Mouse (Mus musculus) heart, adult 18-20 months (tissue): Measurements from ENCODE around the gene Ano1. TPM values are rescaled to one million over a fixed set of nuclear protein-coding genes. Genes with fewer than 3 reads are reported as not detected.
A peak's percentile ranks its signal among the peaks of the same experiment; 100 is the strongest.

Experiments used
- DNase-seq, 2 experiments: peaks; one replicate each; pipeline ENCODE4 v3.0.0; 2021 to 2022; ENCODE audit warnings: mixed read lengths in 1 of 2
- total RNA-seq, 2 experiments: library from RNA; stranded (reverse); gene quantifications; 2 replicates each; pipeline ENCODE4 v1.2.3; 2021

The Ano1 gene
- total RNA-seq, 2 experiments from 2014 or later, result 10.3 to 13.0 TPM

- peak; percentile 96 to 99 for DNase-seq
Measured at GRCm38 (mm10) chr7:144582284-144582980, 169.3 kb downstream of the Ano1 start, which contains the start of gene Fadd. Fadd (minus strand) TSS chr7:144582463.

- DNase-seq, result peak; percentile 89 to 92
Measured at GRCm38 (mm10) chr7:144581559-144582283, 170.1 kb downstream of the Ano1 start.

DNA sequence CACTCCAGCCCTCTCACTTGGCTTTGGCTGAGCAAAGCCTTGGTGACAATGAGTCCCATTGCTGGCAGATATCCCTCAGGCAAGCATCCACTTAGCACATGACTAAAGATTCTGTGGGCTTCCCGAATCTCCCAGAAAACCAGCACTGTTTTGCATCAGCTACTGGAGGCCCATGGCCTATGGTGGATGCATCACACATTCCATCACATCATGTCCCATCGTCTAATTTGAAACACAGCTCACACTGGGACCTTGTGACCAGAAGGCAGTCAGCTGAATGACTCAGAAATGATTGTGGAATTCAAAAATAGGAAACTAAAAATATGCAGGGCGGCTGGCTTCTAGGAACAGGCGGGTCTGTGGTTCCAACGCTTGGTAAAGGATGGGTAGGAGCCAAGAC, 173.9 kb downstream of the Ano1 start:
- DNase-seq, result peak; percentile 73 to 80

DNA sequence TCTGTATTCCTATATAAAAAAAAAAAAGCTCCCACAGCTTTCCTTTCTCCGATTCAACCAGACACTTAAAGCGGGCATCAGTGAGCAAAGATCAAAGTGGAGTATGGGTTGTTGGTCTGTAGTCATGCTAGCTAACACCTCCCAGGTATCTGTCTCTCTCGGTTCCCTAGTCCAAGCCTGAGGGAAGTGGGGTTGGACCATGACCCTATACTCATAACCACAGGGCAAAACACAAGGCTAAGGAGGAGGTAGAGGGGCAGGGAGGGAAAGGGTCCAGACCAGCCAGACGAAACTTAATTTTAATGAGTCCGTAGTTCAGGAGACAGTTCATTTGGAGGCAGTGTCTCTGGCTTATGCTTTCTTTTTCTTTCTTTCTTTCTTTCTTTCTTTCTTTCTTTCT, 179.5 kb downstream of the Ano1 start:
- DNase-seq, result no peak

- no peak for DNase-seq
Measured at GRCm38 (mm10) chr7:144571598-144571997, 180.2 kb downstream of the Ano1 start.

DNA sequence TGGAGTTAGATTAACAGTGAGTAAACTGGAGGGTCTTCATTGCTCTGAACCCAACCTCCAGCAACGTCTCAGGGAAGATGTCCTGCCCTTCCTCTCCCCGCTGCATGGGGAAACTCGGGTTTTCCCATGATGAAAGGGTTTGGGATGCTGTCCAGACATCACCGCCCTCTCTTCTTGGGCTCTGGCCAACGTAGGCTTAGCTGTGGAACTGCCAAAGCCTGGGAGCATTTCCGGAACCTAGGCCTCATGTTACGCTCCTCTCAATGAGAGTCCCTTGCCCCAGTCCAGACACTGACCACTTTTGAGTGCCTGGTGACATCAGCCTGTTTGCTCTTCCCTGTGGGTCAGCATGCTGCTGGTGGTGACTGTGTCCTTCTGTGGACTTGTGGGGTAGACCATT, 182.3 kb downstream of the Ano1 start:
- peak; percentile 81 to 83 for DNase-seq

DNA sequence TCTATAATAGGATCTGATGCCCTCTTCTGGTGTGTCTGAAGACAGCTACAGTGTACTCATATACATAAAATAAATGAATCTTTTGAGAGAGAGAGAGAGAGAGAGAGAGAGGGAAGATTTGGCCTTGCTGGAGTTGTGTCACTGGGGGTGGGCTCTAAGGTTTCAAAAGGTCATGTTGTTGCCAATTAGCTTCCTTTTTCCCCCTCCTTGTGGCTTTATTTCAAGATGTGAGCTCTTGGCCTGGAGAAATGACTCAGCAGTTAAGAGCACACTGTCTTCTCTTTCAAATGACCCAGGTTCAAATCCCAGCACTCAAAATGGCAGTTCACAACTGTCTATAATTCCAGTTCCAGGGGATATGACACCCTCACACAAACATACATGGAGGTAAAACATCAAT, 183.7 kb downstream of the Ano1 start:
- DNase-seq, result no peak

DNA sequence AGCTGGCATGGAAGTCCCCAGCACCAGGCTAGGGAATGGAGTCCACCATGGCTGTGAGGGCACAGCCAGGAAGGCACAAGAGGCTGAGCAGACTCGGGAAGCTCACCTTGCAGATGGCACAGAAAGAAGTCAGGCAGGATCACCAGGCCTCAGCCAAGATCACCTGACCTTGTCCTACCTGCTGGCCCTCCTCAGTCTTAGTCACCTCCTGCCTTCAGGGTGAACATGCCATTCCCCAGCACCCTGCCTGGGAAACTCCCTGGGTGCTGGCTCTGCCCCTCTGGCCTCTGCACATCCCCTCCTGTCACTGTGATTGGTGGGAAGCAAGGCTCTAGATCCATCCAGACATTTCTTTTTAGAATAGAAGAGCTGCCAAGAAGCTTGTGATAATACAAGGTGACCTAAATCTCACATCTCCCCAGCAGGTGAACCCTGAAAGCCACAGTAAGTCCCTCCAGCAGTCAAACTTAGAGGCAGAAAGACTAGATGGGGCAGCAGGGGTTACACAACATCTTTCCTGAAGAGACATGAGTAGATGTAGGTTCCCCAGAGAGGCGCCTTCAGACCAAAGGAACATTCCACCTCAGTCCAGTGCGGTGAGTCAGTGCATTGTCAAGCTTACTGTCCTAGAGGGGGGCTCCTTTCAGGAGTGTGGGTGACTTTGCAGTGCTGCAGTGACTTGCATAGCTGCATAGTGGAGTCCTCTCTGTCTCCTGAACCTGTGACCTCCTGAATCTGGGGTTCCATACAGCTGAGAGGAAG, 184.7 kb downstream of the Ano1 start:
- DNase-seq, result no peak

DNA sequence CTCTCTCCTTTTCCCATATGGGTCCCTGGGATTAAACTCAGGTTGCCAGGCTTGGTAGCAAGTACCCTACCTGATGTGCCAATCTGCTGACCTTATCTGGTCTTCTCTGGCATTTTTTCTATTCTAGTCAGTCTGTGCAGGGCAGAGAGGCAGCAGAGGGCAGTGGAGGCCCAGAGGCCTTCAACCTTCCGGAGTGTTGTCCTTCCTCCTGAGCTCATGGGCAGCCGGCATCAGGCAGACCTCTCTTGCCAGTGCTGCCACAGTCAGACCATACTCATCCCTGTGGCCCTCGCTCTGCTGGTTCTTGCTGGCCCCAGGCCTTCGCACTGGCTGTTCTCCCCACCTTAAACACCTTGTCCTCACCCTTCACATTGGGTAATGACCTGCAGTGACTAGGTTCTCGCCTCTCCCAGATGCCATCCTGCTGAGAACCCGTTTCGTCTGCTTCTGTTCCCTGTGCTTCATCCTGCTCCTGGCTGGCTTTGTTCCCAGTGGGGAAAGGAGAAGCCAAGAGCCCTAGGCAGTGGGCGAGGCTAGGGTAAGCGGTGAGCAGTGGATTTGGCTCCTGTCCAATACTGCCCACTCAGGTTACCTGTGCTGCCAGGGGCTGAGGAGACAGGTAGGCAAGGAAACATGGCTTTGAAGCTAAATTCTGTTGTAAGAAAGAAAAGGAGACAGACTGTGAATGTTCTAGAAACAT, 188.2 kb downstream of the Ano1 start:
- no peak for DNase-seq

GRCm38 (mm10) chr7:144562016-144562415, 189.8 kb downstream of the Ano1 start:
- no peak for DNase-seq

DNA sequence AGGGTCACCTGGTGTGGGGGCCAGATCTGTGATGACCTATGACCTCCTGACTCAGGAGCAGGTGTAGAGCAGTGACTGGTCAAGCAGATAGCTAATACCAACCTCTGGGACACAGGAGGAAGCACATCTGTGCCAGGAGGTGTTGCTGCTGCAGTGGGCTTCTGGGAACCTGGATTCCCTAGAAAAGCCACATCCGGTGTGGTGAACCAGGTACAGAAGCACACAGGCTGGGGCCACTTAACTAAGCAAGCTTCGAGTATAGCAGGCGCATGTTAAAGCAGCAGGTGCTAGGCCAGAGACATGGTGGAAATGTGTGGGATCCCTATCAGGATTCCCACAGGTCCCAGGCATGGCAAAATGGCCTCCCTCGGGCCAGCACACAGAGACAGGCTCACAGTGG, 191.2 kb downstream of the Ano1 start:
- no peak for DNase-seq

DNA sequence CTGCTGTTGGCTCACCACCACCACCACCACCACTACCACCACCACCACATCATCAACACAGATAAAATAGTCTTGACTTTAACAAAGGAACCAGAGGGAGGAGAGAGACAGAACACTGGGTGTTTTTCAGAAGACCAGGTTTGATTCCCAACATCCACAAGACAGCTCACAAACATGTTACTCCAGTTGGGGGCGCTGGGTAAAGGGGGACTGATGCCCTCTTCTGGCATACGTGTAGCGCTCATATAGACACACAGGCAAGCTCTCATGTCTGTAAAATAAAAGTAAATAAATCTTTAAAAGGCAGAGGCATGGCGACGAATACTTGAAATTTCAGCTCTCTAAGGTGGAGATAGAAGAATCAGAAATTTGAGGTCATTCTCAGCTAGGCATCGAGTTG, 193.2 kb downstream of the Ano1 start:
- DNase-seq, result no peak

DNA sequence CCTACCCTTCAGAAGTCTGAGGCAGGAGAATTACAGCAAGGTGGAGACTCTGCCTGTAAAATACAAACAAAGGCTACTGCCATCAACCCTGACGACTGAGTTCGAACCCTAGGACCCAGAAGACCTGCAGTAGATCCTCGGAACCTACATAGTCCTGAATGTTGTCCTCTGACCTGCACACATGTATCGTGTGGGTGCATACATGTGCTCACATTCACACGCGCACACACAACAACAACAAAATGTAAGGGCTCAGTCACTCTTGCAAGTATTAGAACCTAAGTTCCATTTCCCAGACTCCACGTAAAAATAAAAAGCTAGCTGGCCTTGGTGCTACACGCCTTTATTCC, 197.7 kb downstream of the Ano1 start:
- DNase-seq, result no peak

- DNase-seq, result peak; percentile 98
Measured at GRCm38 (mm10) chr7:144553237-144554122, 198.3 kb downstream of the Ano1 start, which contains the start of gene Ppfia1. Ppfia1 (minus strand) TSS chr7:144553729.

DNA sequence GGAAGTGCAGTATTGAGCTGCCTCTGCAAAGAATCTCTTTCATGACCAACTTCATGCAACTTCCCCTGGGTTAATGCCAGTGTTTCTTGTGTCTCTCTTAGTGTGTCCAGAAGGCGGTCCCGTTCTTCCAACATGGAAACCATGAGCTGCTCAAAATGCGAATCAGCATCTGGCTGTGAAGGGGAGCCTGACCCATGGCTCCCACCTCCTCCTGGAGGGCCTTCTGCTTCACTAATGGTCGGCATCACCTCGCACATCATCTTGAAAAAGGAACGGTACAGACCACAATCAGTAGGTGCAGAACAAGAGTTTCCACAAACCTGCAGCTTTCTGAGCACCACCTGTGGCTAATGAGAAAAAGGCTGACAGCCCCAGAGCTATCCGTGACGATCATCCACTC, 199.5 kb downstream of the Ano1 start:
- DNase-seq, result no peak

DNA sequence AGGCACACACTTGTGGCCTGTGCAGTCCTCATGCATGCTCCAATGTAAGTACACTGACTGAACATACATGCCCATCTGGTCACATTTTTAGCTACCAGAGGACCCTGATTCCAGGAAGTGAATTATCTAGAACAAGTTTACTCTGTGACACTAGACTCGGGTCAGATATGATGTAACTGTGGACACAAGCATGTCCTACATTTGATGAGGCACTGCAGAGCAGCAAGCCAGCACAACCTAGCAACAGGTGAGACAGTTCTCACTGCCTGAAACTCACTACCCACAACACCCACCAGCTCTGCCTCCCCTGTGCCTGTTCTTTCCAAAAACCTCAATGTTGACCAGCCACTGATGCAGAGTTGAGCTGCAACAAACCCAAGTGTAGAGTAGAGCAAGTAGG, 201.0 kb downstream of the Ano1 start:
- no peak for DNase-seq

- no peak for DNase-seq
Measured at GRCm38 (mm10) chr7:144549904-144550566, 201.7 kb downstream of the Ano1 start.

- DNase-seq, result peak; percentile 75 to 85
Measured at GRCm38 (mm10) chr7:144545231-144545630, 206.5 kb downstream of the Ano1 start.

DNA sequence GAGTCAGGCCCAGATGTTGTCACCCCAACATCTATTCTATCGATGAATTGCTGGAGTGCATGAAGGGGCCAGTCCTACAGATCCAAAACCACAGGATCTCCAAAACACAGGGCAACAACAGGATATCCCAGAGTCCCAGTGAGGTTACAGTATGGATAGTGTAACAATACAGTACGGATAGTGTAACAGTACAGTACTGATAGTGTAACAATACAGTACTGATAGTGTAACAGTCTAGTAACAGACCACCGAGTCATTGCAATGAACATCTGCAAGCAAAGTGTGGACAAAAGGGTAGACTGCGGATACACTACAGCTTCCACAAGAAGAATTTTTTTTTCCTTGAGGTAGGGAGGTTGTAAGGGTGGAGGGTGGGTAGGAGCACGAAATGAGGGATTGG, 210.4 kb downstream of the Ano1 start:
- DNase-seq, result no peak

GRCm38 (mm10) chr7:144539146-144539545, 212.6 kb downstream of the Ano1 start:
- no peak for DNase-seq
